Mouse (Mus musculus) C3H10T1/2 (cell line): ENCODE data around the gene Crybg2. TPM values are rescaled to one million over a fixed set of nuclear protein-coding genes. Genes with fewer than 3 reads are reported as not detected.

Source experiments
- polyA plus RNA-seq, 2 experiments: library from polyadenylated mRNA; unstranded; fragments of >200 nt; fragmentation: generic; extraction: Trizol; gene quantifications; one replicate each; pipeline ENCODE4 v1.2.1; 2012; ENCODE audit warnings: missing spikeins in 2 of 2

The Crybg2 gene
- polyA plus RNA-seq, result not detected

GRCm38 (mm10) chr4:134060135-134060865 lies at the start of gene Crybg2:
Gene Crybg2 (plus strand): TSS chr4:134060815.

GRCm38 (mm10) chr4:134018779-134019145 lies 41.9 kb upstream of the Crybg2 start, which contains the start of gene Lin28a:
Gene Lin28a (minus strand): TSS chr4:134018841.

GRCm38 (mm10) chr4:134053538-134053937 lies 7.1 kb upstream of the Crybg2 start, which contains the start of gene Zfp683:
Gene Zfp683 (plus strand): TSS chr4:134053838.

GRCm38 (mm10) chr4:134094923-134095547 lies 34.4 kb downstream of the Crybg2 start, which contains the start of gene Cd52:
Gene Cd52 (minus strand): TSS chr4:134095082.

GRCm38 (mm10) chr4:134101979-134102741 lies 41.5 kb downstream of the Crybg2 start, which contains the start of gene Ubxn11:
Gene Ubxn11 (plus strand): TSS chr4:134102570.

GRCm38 (mm10) chr4:134128221-134128982 lies 67.8 kb downstream of the Crybg2 start, which contains the start of gene Sh3bgrl3:
Gene Sh3bgrl3 (minus strand): TSS chr4:134128789.

Other genes with a start within 250 kb of the Crybg2 start
- gene Rps6ka1, start 173.0 kb upstream of the Crybg2 start, polyA plus RNA-seq, result 1 to 10 TPM; 1.6 to 2.6 TPM
- 100 to 1,000 TPM in 1 of 2 experiments, 10 to 100 TPM in 1; 78.4 to 305 TPM for gene Hmgn2, start 92.2 kb upstream of the Crybg2 start, polyA plus RNA-seq
- gene Dhdds, start 59.9 kb upstream of the Crybg2 start, polyA plus RNA-seq, result 10 to 100 TPM; 29.7 to 30.1 TPM
- not detected for gene Lin28a, start 42.0 kb upstream of the Crybg2 start, polyA plus RNA-seq
- not detected for gene Zfp683, start 7.0 kb upstream of the Crybg2 start, polyA plus RNA-seq
- gene Cd52, start 34.3 kb downstream of the Crybg2 start, polyA plus RNA-seq, result not detected
- 1 to 10 TPM; 3.0 to 7.1 TPM for gene Ubxn11, start 41.8 kb downstream of the Crybg2 start, polyA plus RNA-seq
- gene Sh3bgrl3, start 68.0 kb downstream of the Crybg2 start, polyA plus RNA-seq, result 100 to 1,000 TPM; 390 to 719 TPM
- gene Cep85, start 126.3 kb downstream of the Crybg2 start, polyA plus RNA-seq, result 1 to 10 TPM; 1.4 to 6.1 TPM
- not detected for gene Gm7534, start 142.2 kb downstream of the Crybg2 start, polyA plus RNA-seq
- not detected for gene Catsper4, start 166.6 kb downstream of the Crybg2 start, polyA plus RNA-seq
- gene Cnksr1, start 177.6 kb downstream of the Crybg2 start, polyA plus RNA-seq, result under 1 TPM; 0.20 to 0.53 TPM
- 10 to 100 TPM in 1 of 2 experiments, under 1 TPM in 1; 0.70 to 21.0 TPM for gene E130218I03Rik, start 182.8 kb downstream of the Crybg2 start, polyA plus RNA-seq
- gene Zfp593, start 184.8 kb downstream of the Crybg2 start, polyA plus RNA-seq, result 10 to 100 TPM; 13.5 to 31.5 TPM
- gene Gm30191, start 186.1 kb downstream of the Crybg2 start, polyA plus RNA-seq, result not detected
- gene Grrp1, start 193.3 kb downstream of the Crybg2 start, polyA plus RNA-seq, result under 1 TPM in 1 of 2 experiments, not detected in 1; 0.11 TPM
- 1 to 10 TPM in 1 of 2 experiments, under 1 TPM in 1; 0.23 to 1.9 TPM for gene Pdik1l, start 227.1 kb downstream of the Crybg2 start, polyA plus RNA-seq